Mouse (Mus musculus): ENCODE measurements around the gene Prkch.

Gene Prkch

DNA sequence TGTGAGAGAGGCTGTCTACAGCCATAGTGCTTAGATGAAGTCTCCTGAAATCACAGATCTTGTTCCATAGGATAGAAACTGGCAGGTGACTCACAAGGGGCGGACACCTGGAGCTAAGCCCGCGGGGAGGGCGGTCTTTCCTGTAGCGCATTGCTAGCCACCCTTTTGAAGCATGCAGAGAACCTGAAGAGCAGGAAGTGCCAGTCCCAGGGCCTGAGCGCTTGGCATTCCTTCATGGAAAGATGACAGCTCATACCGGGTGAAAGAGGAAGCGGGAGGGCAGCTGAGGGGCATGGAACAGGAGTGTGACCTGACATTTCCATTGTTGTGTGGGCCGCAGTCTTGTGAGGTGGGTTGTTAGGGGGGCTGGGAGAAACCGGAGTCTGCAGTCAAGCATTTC lies 33.1 kb downstream of the Prkch start:
- no peak for DNase-seq

DNA sequence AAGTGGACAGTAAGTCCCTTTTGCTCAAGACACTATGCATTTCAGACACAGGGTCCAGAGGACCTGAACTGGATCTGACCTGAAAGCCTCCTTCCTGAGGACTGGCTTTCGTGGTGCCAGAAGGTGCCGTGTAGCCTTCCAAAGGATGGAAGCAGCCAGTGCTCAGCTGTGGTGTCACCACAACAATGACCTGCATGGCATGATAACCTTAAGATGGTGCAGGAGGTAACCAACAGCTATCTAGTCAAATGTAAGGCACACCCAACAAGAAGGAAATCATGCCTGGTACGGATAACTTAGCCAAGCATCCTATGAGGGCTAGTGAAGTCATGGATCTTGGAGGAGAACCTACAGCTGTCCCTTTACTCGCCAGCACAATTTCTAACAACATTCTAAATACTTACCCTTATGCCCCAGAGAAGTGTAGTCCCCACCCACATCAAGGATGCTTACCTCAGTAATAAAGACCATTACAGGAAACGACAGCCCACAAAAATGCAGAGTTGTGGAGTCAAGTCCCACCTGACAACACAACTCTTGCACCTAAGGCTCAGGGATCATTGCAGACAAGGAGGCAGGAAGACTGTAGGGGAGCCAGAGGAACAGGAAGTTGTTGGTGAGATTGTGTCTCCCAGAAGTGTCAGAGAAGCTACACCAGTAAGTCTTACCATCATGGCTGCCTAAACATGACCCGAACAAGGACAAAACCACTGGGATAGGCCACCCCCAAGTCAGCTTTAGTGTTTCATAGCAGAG lies 40.9 kb downstream of the Prkch start:
- DNase-seq, result no peak

DNA sequence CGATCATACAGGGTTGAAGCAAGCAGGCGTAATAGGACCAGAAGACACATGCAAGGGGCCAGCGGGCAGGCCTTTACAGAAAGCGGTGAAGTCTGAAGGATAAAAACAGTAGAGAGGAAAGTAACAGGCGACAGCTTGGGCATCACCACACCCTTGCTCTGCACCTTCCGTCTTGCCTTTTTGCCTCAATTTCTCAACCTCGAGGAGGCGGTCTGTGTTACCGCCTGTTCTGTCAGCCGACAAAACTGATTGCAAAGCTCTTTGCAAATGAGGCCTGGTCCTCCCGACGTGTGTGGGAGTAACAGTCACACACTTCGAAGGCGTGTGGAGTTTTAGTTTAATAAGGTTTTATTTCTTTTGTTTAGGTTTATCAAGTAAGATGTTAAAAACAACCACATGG lies 43.3 kb downstream of the Prkch start:
- DNase-seq, result no peak

DNA sequence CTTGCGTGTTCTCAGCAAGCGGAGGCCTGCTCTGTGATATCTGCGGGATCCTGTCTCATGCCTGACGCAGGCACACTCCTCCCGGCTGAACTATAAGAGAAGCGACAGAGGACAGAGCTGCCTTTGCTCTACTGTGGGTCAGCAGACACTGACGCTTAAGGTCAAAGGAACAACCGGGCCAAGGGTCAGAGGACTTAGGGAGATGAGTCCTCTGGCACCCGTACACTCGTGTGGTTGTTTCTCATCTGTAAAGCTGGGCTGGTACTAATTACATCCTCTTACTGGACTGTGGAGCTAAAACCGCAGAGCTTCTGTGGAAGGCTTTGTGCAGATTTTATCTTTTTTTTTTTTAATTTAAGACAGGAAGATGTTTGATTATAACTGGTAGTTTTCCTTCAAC lies 46.0 kb downstream of the Prkch start:
- DNase-seq, result no peak

DNA sequence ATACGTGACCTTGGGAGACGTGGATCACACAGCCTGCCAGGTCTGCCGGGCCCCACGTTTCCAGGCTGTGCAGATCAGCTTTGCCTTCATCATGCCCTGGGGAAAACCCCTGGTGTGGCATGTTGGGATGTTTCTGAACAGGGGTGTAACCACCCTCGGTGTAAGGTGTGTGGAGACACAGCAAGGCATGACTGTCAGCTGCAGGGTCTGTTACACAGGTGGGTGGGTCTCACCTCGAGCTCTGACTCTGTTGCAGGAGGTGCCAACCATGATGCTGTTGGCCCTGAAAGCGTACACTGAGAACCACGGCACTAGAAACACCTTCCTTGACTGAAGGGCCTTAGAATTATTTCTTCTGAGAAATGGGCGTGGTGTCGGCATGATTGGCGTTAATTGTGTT lies 46.6 kb downstream of the Prkch start:
- DNase-seq, result no peak

DNA sequence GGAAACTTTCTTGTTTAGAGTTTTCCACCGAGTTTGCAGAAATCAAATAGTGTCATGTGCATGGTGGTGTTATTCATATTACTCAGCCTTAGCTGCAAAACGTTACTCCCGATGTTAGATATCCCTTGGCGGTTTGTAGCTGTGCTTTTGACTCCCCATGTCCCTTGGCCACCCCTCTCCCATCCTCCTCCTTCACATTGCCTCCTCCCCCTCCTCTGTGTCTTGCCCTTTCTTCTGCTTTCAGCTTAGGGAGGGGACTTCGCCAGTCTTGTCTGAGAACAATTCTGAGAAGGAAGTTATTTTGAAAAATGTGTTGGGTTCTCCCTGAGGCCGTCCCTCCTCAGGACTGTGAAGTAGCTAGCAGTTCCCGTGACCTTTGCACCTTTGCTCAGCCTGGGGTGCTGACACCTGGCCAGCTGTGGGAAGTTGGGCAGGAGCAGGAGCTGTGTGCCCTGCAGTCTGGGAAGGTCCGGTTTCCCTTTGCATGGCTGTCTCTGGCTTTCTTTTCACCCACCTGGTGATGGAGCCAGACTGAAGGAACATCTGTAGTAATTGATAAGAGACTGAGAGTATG lies 48.2 kb downstream of the Prkch start:
- no peak for DNase-seq

DNA sequence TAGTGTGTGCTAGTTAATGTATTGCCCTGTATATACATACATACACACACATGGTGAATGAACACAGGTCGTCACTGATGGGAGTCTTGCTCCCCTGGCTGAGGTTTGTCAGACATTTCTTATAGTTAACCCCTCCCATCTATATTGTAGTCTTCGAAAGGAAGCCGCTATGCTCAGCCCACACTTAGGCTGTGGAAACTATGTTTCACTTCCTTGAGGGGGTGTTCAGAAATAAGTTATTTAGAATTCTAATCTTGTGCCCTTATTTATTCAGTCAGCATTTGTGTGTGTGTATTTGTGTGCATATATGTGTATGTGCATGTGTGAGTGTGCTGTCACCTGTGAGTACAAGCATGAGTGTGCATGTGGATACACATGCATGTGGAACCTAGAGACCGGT lies 49.1 kb downstream of the Prkch start:
- no peak for DNase-seq

DNA sequence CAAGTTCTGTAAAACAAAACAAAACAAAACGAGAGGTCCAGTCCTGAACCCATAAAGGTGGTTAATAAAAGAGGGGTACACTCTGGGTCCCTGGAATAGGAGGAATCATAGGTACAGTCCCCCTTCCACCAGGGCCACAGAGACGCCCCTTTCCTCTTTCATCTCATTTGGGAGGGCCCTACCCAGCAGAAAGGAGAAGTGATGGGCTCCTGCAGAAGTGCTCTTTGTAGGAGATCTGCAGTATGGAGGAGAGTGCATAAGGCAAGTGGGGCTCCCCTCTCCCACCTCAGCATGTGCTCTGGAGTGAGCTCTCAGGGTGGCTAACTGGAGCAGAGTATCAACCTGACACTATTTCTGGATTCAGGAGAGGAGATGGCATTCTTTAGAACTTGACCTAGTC lies 55.0 kb downstream of the Prkch start:
- no peak for DNase-seq

DNA sequence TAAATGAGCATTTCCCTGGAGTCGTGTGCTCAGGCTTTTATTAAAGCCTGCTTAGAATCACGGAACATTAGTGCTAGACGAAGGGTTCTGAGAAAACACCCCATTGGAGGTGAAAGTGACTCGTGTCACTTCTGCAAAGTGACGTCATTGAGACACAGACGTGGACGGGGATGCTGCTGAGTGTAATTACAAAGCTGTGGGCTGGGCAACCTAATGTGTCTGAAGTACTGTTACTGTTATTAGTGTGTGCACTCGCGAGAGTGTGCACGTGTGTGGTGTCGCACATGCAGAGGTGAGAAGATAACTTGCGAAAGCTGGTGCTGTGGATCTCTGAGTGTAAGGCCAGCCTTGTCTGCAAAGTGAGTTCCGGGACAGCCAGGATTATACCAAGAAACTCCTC lies 56.6 kb downstream of the Prkch start:
- no peak for DNase-seq

DNA sequence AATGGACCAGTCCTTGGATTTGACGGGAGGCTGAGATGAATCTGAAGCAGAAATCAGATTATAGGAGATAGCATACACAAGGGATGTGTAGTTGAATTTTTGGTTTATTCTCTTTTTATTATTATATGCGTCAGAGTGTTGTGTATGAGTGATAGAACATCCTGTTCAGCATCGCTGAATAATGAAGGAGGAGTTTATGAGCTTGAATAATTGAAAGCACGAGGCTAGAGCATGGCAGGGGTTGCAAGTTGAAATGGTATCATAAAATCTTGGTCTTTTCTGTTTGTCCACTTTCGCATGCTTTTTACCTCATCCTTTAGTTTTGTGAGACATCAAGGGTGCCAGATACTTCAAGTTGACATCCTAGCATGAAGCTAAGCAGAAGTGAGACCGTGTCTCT lies 60.6 kb downstream of the Prkch start:
- no peak for DNase-seq

DNA sequence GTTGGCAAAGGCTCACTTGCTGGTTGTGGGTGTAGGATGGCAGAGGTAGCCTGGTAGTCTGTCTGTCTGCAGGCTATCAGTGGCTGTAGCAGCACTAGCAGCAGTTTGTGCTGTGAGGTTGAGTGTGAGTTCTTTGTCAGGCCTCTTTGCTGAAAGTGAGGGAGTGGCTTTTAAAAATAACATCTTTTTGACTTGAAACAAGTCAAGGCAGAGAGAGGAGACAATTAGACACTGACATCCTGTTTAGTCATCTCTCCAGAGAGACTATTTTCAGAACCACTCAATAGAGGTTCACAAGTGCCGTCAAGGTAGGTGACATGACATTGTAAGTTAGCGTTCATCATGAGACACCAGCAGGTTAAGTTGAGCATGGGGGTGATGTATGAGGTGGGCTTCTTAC lies 63.1 kb downstream of the Prkch start:
- DNase-seq, result no peak

DNA sequence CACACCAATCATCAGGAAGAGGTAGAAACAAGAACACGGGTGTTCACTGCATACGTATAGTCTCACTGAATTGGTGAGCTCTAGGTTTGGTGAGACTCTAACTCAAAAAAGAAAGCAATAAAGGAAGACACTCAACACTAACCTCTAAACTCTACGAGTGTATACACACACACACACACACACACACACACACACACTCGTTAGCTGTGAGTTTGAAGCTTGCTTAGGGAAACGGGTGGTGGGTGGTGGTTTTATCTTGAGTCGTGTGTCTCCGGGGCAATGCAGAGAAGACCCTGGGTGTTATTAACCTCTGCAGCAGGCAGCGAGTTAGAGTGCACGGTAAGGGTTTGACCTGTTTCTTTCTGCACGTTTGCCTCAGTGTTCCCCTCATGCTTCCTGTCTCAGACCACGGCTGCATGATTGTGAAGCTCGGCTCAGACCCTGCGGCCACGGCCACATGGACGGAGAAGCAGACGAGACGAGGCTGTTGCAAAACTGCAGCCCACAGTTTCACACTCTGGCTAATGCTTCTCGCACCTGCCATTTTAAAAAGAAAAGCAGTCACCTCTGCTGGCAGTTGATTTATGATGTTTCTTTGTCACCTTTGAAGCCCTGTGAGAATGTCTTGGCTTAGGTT lies 72.1 kb downstream of the Prkch start:
- no peak for DNase-seq

DNA sequence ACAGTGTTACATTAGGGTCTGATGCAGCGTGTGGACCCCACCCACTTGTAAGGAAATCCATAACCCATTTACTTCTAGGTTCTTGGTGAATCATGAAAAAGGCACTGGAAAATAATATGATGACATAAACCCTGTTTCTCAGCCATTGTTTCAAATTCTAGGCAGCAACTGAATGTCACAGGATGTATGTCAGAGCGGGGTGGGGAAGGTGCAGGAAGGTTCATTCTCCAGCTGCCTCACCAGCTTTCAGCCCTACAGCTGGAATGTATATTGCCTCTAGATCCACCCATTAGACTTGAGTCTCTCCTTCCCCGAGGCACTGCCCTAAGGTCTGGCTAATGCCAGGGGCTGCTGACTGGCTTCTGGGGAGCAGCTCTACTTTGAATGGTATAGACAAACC lies 78.8 kb downstream of the Prkch start:
- no peak for DNase-seq

DNA sequence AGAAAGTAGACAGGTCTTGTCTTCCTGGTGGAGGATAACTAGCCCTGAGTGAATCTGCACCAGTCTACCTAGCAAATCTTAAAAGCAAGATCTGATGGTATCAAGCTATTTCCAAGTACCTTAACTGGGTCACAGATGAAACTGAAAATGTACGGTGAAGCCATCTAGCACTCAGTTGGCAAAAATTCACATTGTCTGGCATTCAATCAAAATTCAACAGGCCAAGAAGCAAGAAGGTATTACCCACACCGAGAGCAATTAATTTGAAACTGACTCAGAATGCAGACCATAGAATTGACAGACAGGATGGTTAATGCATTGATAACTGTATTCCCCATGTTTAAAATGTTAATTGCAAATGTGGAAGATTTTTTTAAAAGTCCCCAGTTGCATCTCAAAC lies 82.1 kb downstream of the Prkch start:
- no peak for DNase-seq

DNA sequence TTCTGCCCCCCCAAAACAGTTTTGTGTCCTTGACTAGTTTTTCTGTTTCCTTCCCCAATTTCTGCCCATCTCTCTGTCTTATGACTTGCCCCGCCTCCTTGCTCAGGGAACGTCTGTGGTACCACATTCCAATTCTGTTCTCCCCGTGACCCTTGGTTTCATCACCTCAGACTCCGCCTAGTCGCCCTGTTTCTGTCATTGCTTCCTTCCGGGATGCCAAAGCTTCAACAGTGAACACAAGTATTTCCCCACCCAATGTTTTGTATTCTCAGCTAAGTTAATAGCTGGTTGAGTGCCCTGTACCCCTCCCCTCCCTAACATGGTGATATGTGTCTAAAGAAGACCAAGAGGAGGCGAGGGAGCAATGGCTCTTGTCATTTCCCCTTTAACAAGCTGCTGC lies 83.0 kb downstream of the Prkch start:
- DNase-seq, result no peak

DNA sequence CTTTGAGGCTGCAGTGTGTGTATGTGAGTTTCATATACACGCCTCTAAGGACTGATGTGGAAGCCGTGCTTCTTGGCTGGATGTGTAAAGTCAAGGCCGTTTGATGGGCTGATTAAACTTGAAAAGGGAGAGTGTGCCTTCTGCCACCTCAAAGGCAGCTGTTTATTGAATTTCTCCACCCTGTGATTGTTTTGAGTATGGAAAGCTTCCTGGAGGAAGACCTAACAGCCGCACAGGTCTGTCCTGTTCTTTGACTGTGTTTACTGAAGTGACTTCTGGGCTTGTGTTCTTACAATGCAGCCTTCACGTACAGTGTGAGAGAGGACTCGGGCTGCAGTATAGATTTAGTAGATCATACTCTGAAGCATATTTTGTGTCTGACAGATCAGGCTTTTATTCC lies 86.1 kb downstream of the Prkch start:
- DNase-seq, result no peak

DNA sequence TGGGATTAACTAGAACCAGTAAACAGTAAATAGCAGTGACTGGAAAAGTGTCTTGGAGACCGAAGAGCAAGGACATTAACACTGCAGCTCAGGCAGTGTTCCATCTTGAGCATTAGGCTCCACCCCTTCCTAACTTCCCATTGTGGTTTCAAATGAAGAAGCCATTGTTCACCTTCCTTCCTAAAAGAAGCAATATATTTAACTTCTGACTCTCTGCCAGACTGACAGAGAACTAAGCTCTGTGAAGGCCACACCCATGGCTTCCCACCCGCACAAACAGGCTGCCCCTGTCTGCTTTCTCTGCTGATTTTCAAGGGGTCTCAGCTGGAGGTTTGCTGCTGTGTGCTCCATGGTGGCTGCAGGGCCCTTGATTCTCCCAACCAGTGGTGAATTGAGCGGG lies 86.9 kb downstream of the Prkch start:
- DNase-seq, result no peak

DNA sequence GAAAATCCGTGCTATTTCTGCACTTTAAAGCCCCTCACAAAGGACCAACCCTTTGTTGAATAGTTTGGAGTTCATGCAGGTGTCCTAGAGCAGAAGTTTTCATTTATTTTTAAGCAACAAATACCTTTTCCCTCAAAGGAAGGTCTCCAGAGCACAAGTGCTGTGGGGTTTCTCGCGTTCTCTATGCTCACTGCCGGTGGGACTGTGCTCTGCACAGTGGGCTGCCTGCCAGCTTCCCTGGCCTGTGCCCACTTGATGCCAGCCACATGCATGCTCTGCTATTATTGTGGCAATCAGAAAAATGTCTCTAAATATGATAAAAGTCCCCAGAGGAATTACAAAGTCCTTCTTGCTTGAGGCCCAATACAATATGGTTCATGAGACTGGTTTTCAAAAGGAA lies 87.4 kb downstream of the Prkch start:
- DNase-seq, result no peak

DNA sequence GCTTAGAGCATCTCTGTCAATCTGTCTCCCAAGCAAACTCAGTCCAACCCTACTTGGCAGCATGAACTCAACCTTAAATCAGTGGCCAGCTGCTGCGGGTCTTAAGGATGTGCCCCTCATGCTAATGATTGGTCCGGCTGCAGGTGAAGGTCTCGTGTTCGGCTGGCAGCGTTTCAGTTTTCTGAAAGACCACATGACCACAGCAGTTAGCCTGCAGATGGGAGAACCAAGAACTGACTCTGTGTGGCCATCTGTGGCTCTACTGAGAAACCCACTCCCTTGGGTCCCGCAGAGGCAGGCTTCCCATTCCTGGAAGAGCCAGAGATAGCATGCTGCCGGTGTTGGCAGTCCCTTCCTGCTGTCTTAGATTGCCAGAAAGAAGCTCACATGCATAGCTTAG lies 89.2 kb downstream of the Prkch start:
- no peak for DNase-seq

DNA sequence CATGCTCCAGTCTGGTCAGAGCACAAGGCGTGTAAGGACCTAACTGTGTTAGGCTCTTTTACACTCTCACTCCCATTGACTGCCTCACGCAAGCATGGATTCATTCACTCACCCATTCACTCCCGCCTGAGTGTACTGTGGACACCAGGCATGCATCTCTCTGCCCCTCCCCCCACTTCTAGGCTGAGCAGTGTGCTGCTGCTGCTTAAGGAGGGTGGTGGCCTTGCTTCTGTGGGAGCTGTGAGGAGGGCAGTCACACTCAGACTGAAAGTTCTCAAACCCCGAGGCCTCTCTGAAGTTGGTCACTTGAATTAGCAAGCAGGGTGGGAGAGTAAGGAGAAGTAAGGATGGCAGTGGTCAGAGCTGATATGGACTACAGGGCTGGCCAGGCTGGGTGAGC lies 90.6 kb downstream of the Prkch start:
- no peak for DNase-seq

DNA sequence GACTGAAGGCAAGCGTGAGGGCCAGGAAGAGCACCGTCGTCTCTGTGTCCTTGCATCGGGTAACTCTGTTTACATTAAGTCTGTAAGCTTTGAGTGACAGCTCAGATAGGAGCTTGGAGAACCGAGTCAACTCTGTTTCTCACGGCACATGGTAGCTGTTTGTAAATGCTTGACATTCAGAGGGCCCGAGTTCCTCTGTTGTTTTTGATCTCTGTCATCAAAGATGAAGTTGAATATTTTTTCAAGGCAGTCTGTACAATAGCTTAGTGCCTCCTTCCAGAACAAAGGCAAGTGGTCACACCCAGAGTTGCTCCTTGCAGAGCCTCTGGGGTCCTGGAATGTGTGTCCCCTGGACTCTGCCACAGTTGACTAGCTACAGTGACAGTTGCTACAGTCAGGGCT lies 94.8 kb downstream of the Prkch start:
- DNase-seq, result no peak

DNA sequence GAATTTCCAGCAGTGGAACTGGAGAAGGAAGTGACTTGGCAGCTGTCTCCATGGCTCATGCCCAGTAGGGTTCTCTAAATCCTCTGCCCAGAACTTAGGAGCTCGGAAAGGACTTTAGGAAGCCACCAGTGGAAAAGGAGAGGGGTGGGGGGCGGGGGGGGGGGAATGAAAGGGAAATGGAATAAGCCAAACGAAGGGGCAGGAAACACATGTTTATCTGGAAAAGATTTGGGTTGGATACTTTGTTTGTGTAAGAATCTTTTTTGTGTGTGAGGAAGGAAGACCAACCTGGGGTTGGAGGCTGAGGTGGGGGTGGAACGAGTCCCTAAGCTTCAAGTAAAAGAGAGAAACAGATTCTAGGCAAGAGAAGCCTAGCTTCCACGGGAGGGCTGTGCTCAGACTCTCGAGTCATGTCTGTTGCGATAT lies 98.3 kb downstream of the Prkch start:
- no peak for DNase-seq

DNA sequence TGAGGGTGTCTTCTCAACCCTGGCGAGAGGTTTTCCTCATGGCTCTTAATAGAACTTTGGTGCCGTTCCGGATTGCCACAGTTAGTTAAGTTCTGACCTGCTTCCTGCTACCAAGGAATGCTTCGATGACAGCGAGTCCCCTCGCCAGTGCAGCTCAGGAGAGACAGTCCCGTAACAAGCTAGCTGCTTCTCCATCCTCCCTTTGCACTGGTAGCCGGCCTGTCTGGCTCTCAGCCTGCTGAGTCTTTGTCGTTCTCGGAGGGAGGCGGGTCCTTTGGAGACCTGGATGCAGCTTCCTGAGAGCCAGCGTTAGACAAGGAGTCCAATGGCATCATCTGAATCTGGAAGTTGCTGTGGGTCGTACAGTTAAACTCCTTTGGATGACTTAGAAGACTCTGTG lies 101.3 kb downstream of the Prkch start:
- no peak for DNase-seq

DNA sequence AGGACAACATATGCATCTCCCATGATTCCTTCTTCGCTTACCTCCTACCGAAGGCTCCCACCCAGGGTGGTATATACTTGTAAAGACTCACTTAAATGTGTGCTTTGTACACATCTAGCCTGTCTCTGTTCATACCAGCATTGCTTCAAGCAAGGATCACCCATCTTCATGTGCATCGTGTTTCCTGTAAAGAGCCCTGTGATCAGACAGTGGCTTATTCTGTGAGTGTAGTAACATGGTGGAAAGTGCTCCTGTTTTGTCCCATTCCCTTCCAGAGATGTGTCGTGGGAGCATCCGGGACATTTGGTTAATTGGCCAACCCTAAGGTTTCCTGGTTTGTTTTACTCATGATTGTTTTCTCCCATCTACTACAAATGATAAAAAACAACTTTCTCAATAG lies 101.9 kb downstream of the Prkch start:
- no peak for DNase-seq

All from cerebellum, adult 8-10 months (tissue).